Mouse (Mus musculus) liver, adult 2 months (tissue): ENCODE measurements around the gene Tmem107.

Source experiments
- CTCF ChIP-seq: fragments of 200-500 bp; IDR thresholded peaks from 2 replicates; pipeline ENCODE4 v1.5.1; 2011; ENCODE audit warnings: low read depth, low read length, control low read depth
- POLR2A ChIP-seq: fragments of 200-500 bp; IDR thresholded peaks from 2 replicates; pipeline ENCODE4 v1.6.1; 2011; ENCODE audit warnings: low read length, control low read depth; ENCODE audit not compliant: insufficient read depth; ENCODE audit errors: extremely low read depth

DNA sequence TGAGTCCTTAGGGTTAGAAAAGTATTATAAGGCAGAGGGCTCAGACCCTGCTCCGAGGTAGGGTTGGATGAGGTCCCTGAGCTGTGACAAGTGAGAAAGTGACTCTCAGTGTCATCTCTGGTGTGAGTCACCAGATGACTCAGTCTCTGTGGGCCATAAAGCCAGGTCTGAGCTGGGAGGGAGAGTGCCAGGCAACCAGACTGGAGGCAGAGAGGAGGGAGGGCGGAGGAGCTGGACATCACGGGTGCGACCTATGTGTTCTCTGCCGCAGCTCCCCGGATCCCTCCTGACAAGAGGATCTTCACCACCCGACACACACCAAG lies 31.8 kb downstream of the Tmem107 start:
- TF ChIP-seq POLR2A (no peak), CTCF (no peak)
